Mouse (Mus musculus): ENCODE measurements around the gene Nav2. TPM values are rescaled to one million over a fixed set of nuclear protein-coding genes. Genes with fewer than 3 reads are reported as not detected.
A peak's percentile ranks its signal among the peaks of the same experiment; 100 is the strongest.

Gene Nav2
- total and polyA plus RNA-seq, 3 experiments = 20.4 to 49.9 (median 34.4) TPM

GRCm38 (mm10) chr7:49521976-49522375 is 613.5 kb downstream of the Nav2 start:
- H3K4me1 ChIP-seq (ENCODE audit: control insufficient read depth, insufficient read depth, low read length) = peaks cover 4% of the 10 kb centered on the region
- H3K9ac ChIP-seq (ENCODE audit: low read depth, low read length) = no peak overlapping the region
- no peak overlapping the region for H3K4me3 ChIP-seq

GRCm38 (mm10) chr7:49522411-49523114 is 614.0 kb downstream of the Nav2 start:
- Histone ChIP-seq H3K79me2 (replicated peaks; ENCODE audit: control insufficient read depth, insufficient read depth, low read length) (no peaks in the 10 kb centered on the region), H3K4me3 (peak overlapping the region; percentile 47), H3K27me3 (ENCODE audit: control insufficient read depth, insufficient read depth, low read length) (no peaks in the 10 kb centered on the region), H3K36me3 (ENCODE audit: control insufficient read depth, insufficient read depth, low read length) (no peaks in the 10 kb centered on the region; the same call in 1 of the 2 replicates), H3K9ac (ENCODE audit: low read depth, low read length) (peak overlapping the region; percentile 36), H3K27ac (peak overlapping the region; percentile 79), H3K4me1 (ENCODE audit: control insufficient read depth, insufficient read depth, low read length) (peaks cover 4% of the 10 kb centered on the region)
- 7% methylated on average over 24 of the region's 24 CpGs for WGBS
- DNase-seq = peak; percentile 45 to 52
- TF ChIP-seq POLR2A (IDR thresholded peaks at IDR 0.05; ENCODE audit: insufficient read depth, low read depth, low read length) = no peak
- no peak for TF ChIP-seq CTCF (IDR thresholded peaks at IDR 0.05)
- no peak for TF ChIP-seq EP300 (IDR thresholded peaks at IDR 0.05; ENCODE audit: insufficient read depth, low read depth, low read length)
- intact Hi-C loops (cut with DNase I) = loop anchor here (5.0 kb wide), 1 partner anchor 35 kb away; no protein-coding TSS in a partner anchor

More at GRCm38 (mm10) chr7:49521976-49522375, 613.5 kb downstream of the Nav2 start:
- no peak for TF ChIP-seq CTCF (IDR thresholded peaks at IDR 0.05)
- TF ChIP-seq POLR2A (IDR thresholded peaks at IDR 0.05; ENCODE audit: insufficient read depth, low read depth, low read length) = no peak
- TF ChIP-seq EP300 (IDR thresholded peaks at IDR 0.05; ENCODE audit: insufficient read depth, low read depth, low read length) = no peak
- no peak for DNase-seq
- WGBS = 12% methylated on average over 9 of the region's 9 CpGs
- intact Hi-C loops (cut with DNase I) = loop anchor here (5.0 kb wide), 1 partner anchor 35 kb away; no protein-coding TSS in a partner anchor
- Histone ChIP-seq H3K36me3 (ENCODE audit: control insufficient read depth, insufficient read depth, low read length) (no peaks in the 10 kb centered on the region; the same call in 1 of the 2 replicates), H3K27ac (no peak overlapping the region), H3K79me2 (replicated peaks; ENCODE audit: control insufficient read depth, insufficient read depth, low read length) (no peaks in the 10 kb centered on the region), H3K27me3 (ENCODE audit: control insufficient read depth, insufficient read depth, low read length) (no peaks in the 10 kb centered on the region)

- Histone ChIP-seq H3K9ac (ENCODE audit: low read depth, low read length) (0 out of 2 replicates have a peak overlapping the region, but pooled peaks have one; percentile 25), H3K36me3 (ENCODE audit: control insufficient read depth, insufficient read depth, low read length) (no peaks in the 10 kb centered on the region; the same call in 1 of the 2 replicates)
These were observed 614.6 kb downstream of the Nav2 start for GRCm38 (mm10) chr7:49523115-49523445.

GRCm38 (mm10) chr7:49523729-49524128 is 615.2 kb downstream of the Nav2 start:
- no peaks in the 10 kb centered on the region; the same call in 1 of the 2 replicates for H3K36me3 ChIP-seq (ENCODE audit: control insufficient read depth, insufficient read depth, low read length)
- peak in 1 of 2 experiments; percentile 51 for DNase-seq
- TF ChIP-seq EP300 (IDR thresholded peaks at IDR 0.05; ENCODE audit: insufficient read depth, low read depth, low read length) = no peak
- no peak for TF ChIP-seq POLR2A (IDR thresholded peaks at IDR 0.05; ENCODE audit: insufficient read depth, low read depth, low read length)
- no peak for TF ChIP-seq CTCF (IDR thresholded peaks at IDR 0.05)
- H3K4me1 ChIP-seq (ENCODE audit: control insufficient read depth, insufficient read depth, low read length) = peaks cover 4% of the 10 kb centered on the region
- no peaks in the 10 kb centered on the region for H3K79me2 ChIP-seq (replicated peaks; ENCODE audit: control insufficient read depth, insufficient read depth, low read length)
- peak overlapping the region; percentile 1; the same call in 1 of the 2 replicates for H3K9ac ChIP-seq (ENCODE audit: low read depth, low read length)
- 37% methylated on average over 5 of the region's 5 CpGs for WGBS
- H3K27ac ChIP-seq = peak overlapping the region; percentile 79
- intact Hi-C loops (cut with DNase I) = loop anchor here (5.0 kb wide), 1 partner anchor 34 kb away; no protein-coding TSS in a partner anchor
- no peaks in the 10 kb centered on the region for H3K27me3 ChIP-seq (ENCODE audit: control insufficient read depth, insufficient read depth, low read length)
- H3K4me3 ChIP-seq = no peak overlapping the region

More at GRCm38 (mm10) chr7:49523115-49523445, 614.6 kb downstream of the Nav2 start:
- TF ChIP-seq CTCF (IDR thresholded peaks at IDR 0.05) (no peak), EP300 (IDR thresholded peaks at IDR 0.05; ENCODE audit: insufficient read depth, low read depth, low read length) (no peak), POLR2A (IDR thresholded peaks at IDR 0.05; ENCODE audit: insufficient read depth, low read depth, low read length) (no peak)
- no peaks in the 10 kb centered on the region for H3K27me3 ChIP-seq (ENCODE audit: control insufficient read depth, insufficient read depth, low read length)
- no peak for DNase-seq
- no peaks in the 10 kb centered on the region for H3K79me2 ChIP-seq (replicated peaks; ENCODE audit: control insufficient read depth, insufficient read depth, low read length)
- H3K27ac ChIP-seq = peak overlapping the region; percentile 79
- peak overlapping the region; percentile 31; the same call in 1 of the 2 replicates for H3K4me3 ChIP-seq
- WGBS = 29% methylated on average over 4 of the region's 4 CpGs
- intact Hi-C loops (cut with DNase I) = loop anchor here (5.0 kb wide), 1 partner anchor 34 kb away; no protein-coding TSS in a partner anchor
- peaks cover 4% of the 10 kb centered on the region for H3K4me1 ChIP-seq (ENCODE audit: control insufficient read depth, insufficient read depth, low read length)

GRCm38 (mm10) chr7:49525348-49526100 is 617.0 kb downstream of the Nav2 start:
- H3K9ac ChIP-seq (ENCODE audit: low read depth, low read length) = no peak overlapping the region
- DNase-seq = no peak
- 64% methylated on average over 11 of the region's 11 CpGs for WGBS
- H3K27me3 ChIP-seq (ENCODE audit: control insufficient read depth, insufficient read depth, low read length) = no peaks in the 10 kb centered on the region
- peaks cover 4% of the 10 kb centered on the region for H3K4me1 ChIP-seq (ENCODE audit: control insufficient read depth, insufficient read depth, low read length)
- TF ChIP-seq POLR2A (IDR thresholded peaks at IDR 0.05; ENCODE audit: insufficient read depth, low read depth, low read length) (no peak), CTCF (IDR thresholded peaks at IDR 0.05) (no peak), EP300 (IDR thresholded peaks at IDR 0.05; ENCODE audit: insufficient read depth, low read depth, low read length) (no peak)
- intact Hi-C loops (cut with DNase I) = no loop called here
- no peak overlapping the region for H3K27ac ChIP-seq
- no peak overlapping the region for H3K4me3 ChIP-seq
- no peaks in the 10 kb centered on the region; the same call in 1 of the 2 replicates for H3K36me3 ChIP-seq (ENCODE audit: control insufficient read depth, insufficient read depth, low read length)
- H3K79me2 ChIP-seq (replicated peaks; ENCODE audit: control insufficient read depth, insufficient read depth, low read length) = no peaks in the 10 kb centered on the region

All from heart, adult 2 months (tissue).